10 mouse cellular contexts compared by ENCODE assay signal in the genomic region with DNA sequence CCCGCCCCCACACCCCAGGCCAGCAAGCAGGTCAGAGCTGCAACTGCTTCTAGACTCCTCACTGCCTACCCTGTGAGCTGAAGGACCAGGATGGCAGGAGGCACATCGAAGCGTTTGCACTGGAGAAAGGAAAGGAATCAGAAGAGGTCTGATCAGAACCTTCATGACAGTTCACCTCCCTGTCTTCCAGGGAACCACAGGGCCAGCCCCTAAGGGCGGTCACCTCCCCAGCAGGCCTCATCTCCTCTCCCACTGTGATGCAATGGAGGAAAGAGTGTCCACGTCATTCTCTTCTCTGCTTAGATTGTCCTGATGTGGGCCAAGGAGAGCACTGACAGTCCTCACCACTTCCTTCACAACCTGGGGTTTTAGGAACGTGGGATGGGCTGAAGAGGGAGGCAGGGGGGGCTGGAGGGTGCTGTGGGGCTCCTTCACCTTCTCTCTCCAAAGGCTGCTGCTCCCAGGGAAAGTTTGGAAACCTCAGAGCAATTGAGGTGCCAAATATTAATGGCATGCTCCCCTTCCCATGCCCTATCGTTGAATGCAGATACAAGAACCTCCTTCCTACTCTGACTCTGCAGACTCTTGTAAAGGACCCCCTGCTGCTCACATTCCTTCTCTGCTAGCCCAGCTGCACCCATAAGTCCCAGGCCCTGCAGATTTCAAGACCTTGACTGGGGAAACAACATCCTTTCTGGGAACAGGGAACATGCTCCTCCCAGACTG. TPM values are rescaled to one million over a fixed set of nuclear protein-coding genes. Genes with fewer than 3 reads are reported as not detected.
DNase-seq lines count a peak whose midpoint lies in the region; ATAC-seq and TF ChIP-seq lines count a peak whose summit lies in the region.
"Had no signal": no experiment of that assay in that cellular context is flagged by ENCODE, and none has a peak within 500 bp of the region (broad histone marks: within the 10 kb centered on the region; RNA-seq: fewer than 3 reads in every experiment).

No protein-coding gene starts in this region.

- no peaks in the 10 kb centered on the region; the same call in 1 of the 2 replicates for H3K79me2 ChIP-seq in MEL (ENCODE audit: control insufficient read depth, insufficient read depth, low read length, poor library complexity)

- 0 out of 2 replicates have a peak, but pooled peaks have one; percentile 26 for ATAC-seq in limb, embryonic 12.5 days (ENCODE audit: insufficient number of reproducible peaks, insufficient read depth, low FRiP score, low TSS enrichment, low read depth)

- 0 out of 4 replicates have a peak overlapping the region, but pooled peaks of 1 of the 2 experiments have one; percentile 14 for H3K4me3 ChIP-seq in MEL (ENCODE audit: control insufficient read depth in 1 of 2, insufficient read depth in 1 of 2, low read depth in 2 of 2, low read length in 2 of 2)
- H3K4me3 ChIP-seq in limb, embryonic 12.5 days (replicated peaks) = no peak overlapping the region

- peak overlapping the region; percentile 95 for H3K27ac ChIP-seq in MEL (ENCODE audit: control insufficient read depth, low read depth, low read length)
- H3K27ac ChIP-seq in limb, embryonic 12.5 days = 0 out of 2 replicates have a peak overlapping the region, but pooled peaks have one; percentile 50

- H3K4me2 ChIP-seq in limb, embryonic 12.5 days = no peak overlapping the region

- no peaks in the 10 kb centered on the region for H3K27me3 ChIP-seq in MEL (ENCODE audit: control insufficient read depth in 1 of 2, insufficient read depth in 2 of 2, low read length in 2 of 2)
- no peaks in the 10 kb centered on the region for H3K27me3 ChIP-seq in limb, embryonic 12.5 days

- H3K9ac ChIP-seq in MEL (ENCODE audit: control insufficient read depth, low read depth, low read length, poor library complexity, severe bottlenecking) = peak overlapping the region; percentile 68
- no peak overlapping the region for H3K9ac ChIP-seq in limb, embryonic 12.5 days (replicated peaks)

- peaks cover 0 to 41% of the 10 kb centered on the region in 2 experiments; a peak in 2 of 4 replicates for H3K36me3 ChIP-seq in MEL (ENCODE audit: control insufficient read depth in 1 of 2, insufficient read depth in 2 of 2, low read length in 2 of 2)
- H3K36me3 ChIP-seq in limb, embryonic 12.5 days = no peaks in the 10 kb centered on the region

- 0 out of 4 replicates have a peak, but pooled peaks of 1 of the 2 experiments have one; percentile 27 for TF ChIP-seq POLR2A in MEL (IDR thresholded peaks at IDR 0.05; ENCODE audit: control insufficient read depth in 1 of 2, insufficient read depth in 1 of 2, low read depth in 1 of 2, low read length in 2 of 2, poor library complexity in 1 of 2)

- TF ChIP-seq EP300 in MEL (IDR thresholded peaks at IDR 0.05; ENCODE audit: low read depth in 1 of 2, low read length in 2 of 2) = no peak

- TF ChIP-seq RAD21 in MEL (IDR thresholded peaks at IDR 0.05; ENCODE audit: low read depth, low read length) = no peak

- no peak for TF ChIP-seq CTCF in MEL (IDR thresholded peaks at IDR 0.05 in 2 of 3, conservative IDR thresholded peaks at IDR 0.05 in 1 of 3; ENCODE audit: control insufficient read depth in 1 of 3, insufficient read depth in 1 of 3, low read depth in 2 of 3, low read length in 3 of 3, poor library complexity in 1 of 3, severe bottlenecking in 1 of 3)

- DNase-seq in heart, adult 11 months = peak; percentile 90
- no peak for DNase-seq in heart, adult 8-10 months (ENCODE audit: low spot score)
- DNase-seq in MEL (ENCODE audit: low read depth, low spot score) = peak; percentile 73
- DNase-seq in naive thymus-derived CD4-positive, alpha-beta T cell, adult 2 months (ENCODE audit: low read depth) = peak; percentile 83
- DNase-seq in cerebellum, adult 8-10 months = no peak
- no peak for DNase-seq in spleen, adult 12 weeks (ENCODE audit: low spot score)
- no peak for DNase-seq in adrenal gland, postnatal 4 days (ENCODE audit: low spot score in 2 of 2)
- DNase-seq: cerebellum, postnatal 10 days had no signal

- WGBS in limb, embryonic 12.5 days = 73% methylated on average over 7 of the region's 7 CpGs

- no peaks in the 10 kb centered on the region for H3K9me3 ChIP-seq in MEL (replicated peaks; ENCODE audit: insufficient read depth, low read length)
- no peaks in the 10 kb centered on the region for H3K9me3 ChIP-seq in limb, embryonic 12.5 days

- peaks cover 38 to 43% of the 10 kb centered on the region in 2 experiments for H3K4me1 ChIP-seq in MEL (ENCODE audit: control insufficient read depth in 1 of 2, insufficient read depth in 2 of 2, low read length in 2 of 2)
- H3K4me1 ChIP-seq in limb, embryonic 12.5 days (replicated peaks) = peaks cover 7% of the 10 kb centered on the region

TF ChIP-seq in MEL, 35 proteins besides CTCF, POLR2A, EP300 and RAD21:
- TF ChIP-seq RCOR1 (IDR thresholded peaks at IDR 0.05; ENCODE audit: low read depth, low read length) (no peak), KAT2A (conservative IDR thresholded peaks at IDR 0.05; ENCODE audit: low read depth, low read length) (no peak), GATA1 (IDR thresholded peaks at IDR 0.05; ENCODE audit: low read depth, low read length) (no peak), HCFC1 (IDR thresholded peaks at IDR 0.05; ENCODE audit: low read depth, low read length) (0 out of 2 replicates have a peak, but pooled peaks have one; percentile 18), MEF2A (IDR thresholded peaks at IDR 0.05; ENCODE audit: extremely low read depth, insufficient replicate concordance, low read depth, low read length, poor library complexity, severe bottlenecking) (no peak), SMC3 (IDR thresholded peaks at IDR 0.05; ENCODE audit: low read depth, low read length) (no peak), TAL1 (IDR thresholded peaks at IDR 0.05; ENCODE audit: low read length) (no peak), UBTF (IDR thresholded peaks at IDR 0.05; ENCODE audit: borderline replicate concordance, insufficient read depth, low read depth, low read length) (0 out of 2 replicates have a peak, but pooled peaks have one; percentile 46), ZKSCAN1 (IDR thresholded peaks at IDR 0.05; ENCODE audit: low read depth, low read length) (no peak), TCF12 (IDR thresholded peaks at IDR 0.05; ENCODE audit: low read depth, low read length) (0 out of 2 replicates have a peak, but pooled peaks have one; percentile 22)

RNA-seq across cellular contexts. Expression of gene Kcnip1, which starts 17.3 kb away (rescaled TPM):
- under 1 TPM in 3 of 4 experiments, not detected in 1; 0.11 to 0.35 (median 0.17) TPM for total RNA-seq in heart, adult 8-10 months (2022)
- total RNA-seq in MEL (2012; rRNA removed) = 0.04 TPM in 1 of 2 replicates, not detected in the other
- under 1 TPM in 1 of 2 experiments, not detected in 1; 0.06 TPM for polyA plus RNA-seq in MEL (2012; ENCODE audit: insufficient read depth in 1 of 2, insufficient read length in 2 of 2, low read depth in 1 of 2, low replicate concordance in 2 of 2, missing spikeins in 1 of 2)
- polyA plus RNA-seq in limb, embryonic 12.5 days (2016; fragmentation: Nextera tagmentation; extraction: Ambion mirVana) = 2.4 and 2.8 TPM in 2 replicates
- total RNA-seq in adrenal gland, postnatal 4 days (2021) = 1 to 10 TPM; 6.6 to 7.3 TPM
- total RNA-seq: heart, postnatal 10 days had no signal

RNA-seq across cellular contexts. Expression of gene Lcp2, which starts 36.4 kb away (rescaled TPM):
- total RNA-seq in heart, adult 8-10 months (2022) = 1 to 10 TPM; 1.5 to 5.1 (median 1.9) TPM
- 52.3 and 55.7 TPM in 2 replicates for total RNA-seq in MEL (2012; rRNA removed)
- polyA plus RNA-seq in MEL (2012; ENCODE audit: insufficient read depth in 1 of 2, insufficient read length in 2 of 2, low read depth in 1 of 2, low replicate concordance in 2 of 2, missing spikeins in 1 of 2) = 10 to 100 TPM; 66.4 to 70.0 TPM
- 1.3 and 2.3 TPM in 2 replicates for polyA plus RNA-seq in limb, embryonic 12.5 days (2016; fragmentation: Nextera tagmentation; extraction: Ambion mirVana)
- total RNA-seq in adrenal gland, postnatal 4 days (2021) = 1 to 10 TPM; 3.7 to 4.7 TPM

RNA-seq across cellular contexts. Expression of gene Kcnmb1, which starts 47.5 kb away (rescaled TPM):
- total RNA-seq in heart, adult 8-10 months (2022) = 1 to 10 TPM in 1 of 4 experiments, under 1 TPM in 3; 0.44 to 1.1 (median 0.73) TPM
- total RNA-seq in MEL (2012; rRNA removed) = 0.42 and 0.85 TPM in 2 replicates
- under 1 TPM in 1 of 2 experiments, not detected in 1; 0.15 TPM for polyA plus RNA-seq in MEL (2012; ENCODE audit: insufficient read depth in 1 of 2, insufficient read length in 2 of 2, low read depth in 1 of 2, low replicate concordance in 2 of 2, missing spikeins in 1 of 2)
- 0.13 and 0.15 TPM in 2 replicates for polyA plus RNA-seq in limb, embryonic 12.5 days (2016; fragmentation: Nextera tagmentation; extraction: Ambion mirVana)
- under 1 TPM; 0.17 TPM for total RNA-seq in adrenal gland, postnatal 4 days (2021)

Comparison
In these comparisons a context has a peak if more than half of its experiments do, and no peak if none do; other contexts are left out.
1. DNase-seq: peak in heart, adult 11 months (single experiment), MEL (single experiment) and naive thymus-derived CD4-positive, alpha-beta T cell, adult 2 months (single experiment); none in heart, adult 8-10 months (single experiment), cerebellum, adult 8-10 months (single experiment), spleen, adult 12 weeks (single experiment) and adrenal gland, postnatal 4 days (0 of 2).